21 mouse cellular contexts compared by ENCODE assay signal in genomic region chr1:24664158-24664557, GRCm38 (mm10).
A peak's percentile ranks its signal among the peaks of the same experiment; 100 is the strongest.
DNase-seq lines count a peak whose midpoint lies in the region; ATAC-seq lines count a peak whose summit lies in the region.
"Had no signal": no experiment of that assay in that cellular context is flagged by ENCODE, and none has a peak within 500 bp of the region (broad histone marks: within the 10 kb centered on the region; RNA-seq: fewer than 3 reads in every experiment).

No protein-coding gene starts in this region.

- ATAC-seq in frontal cortex, adult (ENCODE audit: low TSS enrichment), result peak; percentile 81
- ATAC-seq: activated CD4-positive, CD25-positive, alpha-beta regulatory T cell, adult 4 months; CD4-positive, CD25-positive, alpha-beta regulatory T cell, adult 4 months; forebrain, embryonic 13.5 days; forebrain, embryonic 15.5 days; forebrain, postnatal 0 days; Patski had no signal

- DNase-seq in frontal cortex, postnatal 25 days (ENCODE audit: low spot score in 2 of 2), result no peak
- DNase-seq in brain, adult 2 months (ENCODE audit: low read depth, low spot score), result peak; percentile 56
- peak; percentile 70 for DNase-seq in telencephalon, adult 2 months (ENCODE audit: low read depth, low spot score)
- no peak for DNase-seq in lung, postnatal 10 days
- DNase-seq: adrenal gland, adult 8-10 months; adrenal gland, postnatal 14 days; adrenal gland, postnatal 36 days; B cell, adult 2 months; cerebellum, adult 11 months; cerebellum, adult 18-20 months; cerebellum, adult 8-10 months; cerebellum, adult 9-11 months; cerebellum, postnatal 14 days; cerebellum, postnatal 36 days; forebrain, postnatal 0 days had no signal

Comparison
In these comparisons a context has a peak if more than half of its experiments do, and no peak if none do; other contexts are left out.
1. DNase-seq: peak in brain, adult 2 months (single experiment) and telencephalon, adult 2 months (single experiment); none in frontal cortex, postnatal 25 days (0 of 2) and lung, postnatal 10 days (single experiment).